ENCODE assay signal across 9 mouse cellular contexts in genomic region chr11:119796406-119796805, GRCm38 (mm10).
DNase-seq lines count a peak whose midpoint lies in the region; ATAC-seq and TF ChIP-seq lines count a peak whose summit lies in the region.
"Had no signal": no experiment of that assay in that cellular context is flagged by ENCODE, and none has a peak within 500 bp of the region (broad histone marks: within the 10 kb centered on the region; RNA-seq: fewer than 3 reads in every experiment).

No protein-coding gene starts in this region.

- WGBS in macrophage (ENCODE audit: missing documents) = 37% methylated on average over 7 of the region's 7 CpGs
- WGBS in midbrain, embryonic 13.5 days = 69% methylated on average over 7 of the region's 7 CpGs

- H3K4me3 ChIP-seq in bone marrow macrophage, adult 2 months (ENCODE audit: insufficient read depth, low read length) = no peak overlapping the region
- H3K4me3 ChIP-seq in macrophage (ENCODE audit: inconsistent target) = no peak overlapping the region
- no peak overlapping the region for H3K4me3 ChIP-seq in midbrain, embryonic 13.5 days (replicated peaks)
- H3K4me3 ChIP-seq: lung, embryonic 15.5 days had no signal

- no peaks in the 10 kb centered on the region for H3K79me2 ChIP-seq in macrophage (ENCODE audit: inconsistent target)

- no peaks in the 10 kb centered on the region for H3K36me3 ChIP-seq in macrophage (ENCODE audit: inconsistent target)
- 0 out of 2 replicates have a peak, but pooled peaks cover 4% of the 10 kb centered on the region for H3K36me3 ChIP-seq in midbrain, embryonic 13.5 days
- H3K36me3 ChIP-seq: lung, embryonic 15.5 days had no signal

- H3K4me1 ChIP-seq in bone marrow macrophage, adult 2 months (ENCODE audit: control insufficient read depth, insufficient read depth, low read length) = peaks cover 72% of the 10 kb centered on the region
- H3K4me1 ChIP-seq in midbrain, embryonic 13.5 days (replicated peaks) = peaks cover 24% of the 10 kb centered on the region

- no peaks in the 10 kb centered on the region for H3K27me3 ChIP-seq in midbrain, embryonic 13.5 days
- H3K27me3 ChIP-seq: lung, embryonic 15.5 days had no signal

- no peak for TF ChIP-seq POLR2A in bone marrow macrophage, adult 2 months (IDR thresholded peaks at IDR 0.05; ENCODE audit: borderline replicate concordance, low read depth, low read length)

- intact Hi-C loops in gastrocnemius, postnatal 36 days (cut with DNase I) = no loop called here
- intact Hi-C loops in heart, postnatal 10 days (cut with DNase I) = no loop called here

- H3K9ac ChIP-seq in midbrain, embryonic 13.5 days (replicated peaks) = no peak overlapping the region
- H3K9ac ChIP-seq: lung, embryonic 15.5 days had no signal

- ATAC-seq in erythroblast, adult 5-6 weeks (replicated peaks; ENCODE audit: low FRiP score, poor library complexity, severe bottlenecking) = no peak
- no peak for ATAC-seq in midbrain, embryonic 13.5 days

- H3K27ac ChIP-seq in bone marrow macrophage, adult 2 months (ENCODE audit: insufficient read depth, low read depth, low read length) = peak overlapping the region; percentile 64
- H3K27ac ChIP-seq in macrophage = peak overlapping the region; percentile 66
- H3K27ac ChIP-seq in midbrain, embryonic 13.5 days = no peak overlapping the region
- H3K27ac ChIP-seq: lung, embryonic 15.5 days had no signal

- TF ChIP-seq CTCF in bone marrow macrophage, adult 2 months (IDR thresholded peaks at IDR 0.05; ENCODE audit: low read depth, low read length) = no peak

- no peak overlapping the region for H3K4me2 ChIP-seq in midbrain, embryonic 13.5 days (replicated peaks)
- H3K4me2 ChIP-seq: lung, embryonic 15.5 days had no signal

- H3K9me3 ChIP-seq in midbrain, embryonic 13.5 days = no peaks in the 10 kb centered on the region
- H3K9me3 ChIP-seq: lung, embryonic 15.5 days had no signal

- DNase-seq in gastrocnemius, adult 18-20 months (ENCODE audit: low spot score) = peak; percentile 69
- no peak for DNase-seq in gastrocnemius, postnatal 36 days
- peak; percentile 31 to 34 for DNase-seq in heart, postnatal 10 days
- no peak for DNase-seq in neural tube, embryonic 10.5 days (ENCODE audit: extremely low spot score, low spot score)

Comparison
In these comparisons a context has a peak if more than half of its experiments do, and no peak if none do; other contexts are left out.
1. DNase-seq: peak in gastrocnemius, adult 18-20 months (single experiment) and heart, postnatal 10 days (2 of 2); none in gastrocnemius, postnatal 36 days (0 of 2) and neural tube, embryonic 10.5 days (single experiment).